In genomic region chr19:7294098-7294876, GRCm38 (mm10) we compare ENCODE assay signal across 8 mouse cellular contexts. TPM values are rescaled to one million over a fixed set of nuclear protein-coding genes. Genes with fewer than 3 reads are reported as not detected.
DNase-seq lines count a peak whose midpoint lies in the region; ATAC-seq and TF ChIP-seq lines count a peak whose summit lies in the region.

No protein-coding gene starts in this region.

- no peak for DNase-seq in gastrocnemius, adult 2 months
- no peak for DNase-seq in gastrocnemius, postnatal 10 days
- DNase-seq in lung, postnatal 25 days (ENCODE audit: low spot score): no peak
- DNase-seq in layer of hippocampus, adult 9-10 months (ENCODE audit: low spot score): no peak

- H3K27me3 ChIP-seq in lung, embryonic 16.5 days (ENCODE audit: control insufficient read depth, insufficient read depth, low read depth, low read length): no peaks in the 10 kb centered on the region
- no peaks in the 10 kb centered on the region for H3K27me3 ChIP-seq in intestine, postnatal 0 days (replicated peaks; ENCODE audit: control insufficient read depth, insufficient read depth, low read length)
- H3K27me3 ChIP-seq in stomach, embryonic 14.5 days (ENCODE audit: control insufficient read depth, insufficient read depth, low read length): no peaks in the 10 kb centered on the region
- H3K27me3 ChIP-seq in midbrain, embryonic 16.5 days (ENCODE audit: control insufficient read depth, insufficient read depth, low read depth, low read length): no peaks in the 10 kb centered on the region

- intact Hi-C loops in gastrocnemius, adult 2 months (cut with DNase I): no loop called here

- no peak for TF ChIP-seq CTCF in gastrocnemius, adult 2 months (IDR thresholded peaks at IDR 0.05)
- no peak for TF ChIP-seq CTCF in intestine, postnatal 0 days (IDR thresholded peaks at IDR 0.05; ENCODE audit: low read depth)

- peak overlapping the region; percentile 52 for H3K27ac ChIP-seq in gastrocnemius, adult 2 months
- H3K27ac ChIP-seq in lung, embryonic 16.5 days (ENCODE audit: low read length): peak overlapping the region; percentile 86
- H3K27ac ChIP-seq in intestine, postnatal 0 days (ENCODE audit: low read depth, low read length): peak overlapping the region; percentile 97
- H3K27ac ChIP-seq in stomach, embryonic 14.5 days (ENCODE audit: low read length): peak overlapping the region; percentile 81
- H3K27ac ChIP-seq in midbrain, embryonic 16.5 days (ENCODE audit: low read length): no peak overlapping the region

- no peaks in the 10 kb centered on the region for H3K9me3 ChIP-seq in lung, embryonic 16.5 days (ENCODE audit: control insufficient read depth, low read length)
- H3K9me3 ChIP-seq in intestine, postnatal 0 days (ENCODE audit: control insufficient read depth): no peaks in the 10 kb centered on the region
- H3K9me3 ChIP-seq in stomach, embryonic 14.5 days (ENCODE audit: control insufficient read depth, low read depth, low read length): no peaks in the 10 kb centered on the region
- H3K9me3 ChIP-seq in midbrain, embryonic 16.5 days (replicated peaks; ENCODE audit: control insufficient read depth, low read length, poor library complexity, severe bottlenecking): no peaks in the 10 kb centered on the region

- no peak overlapping the region for H3K9ac ChIP-seq in lung, embryonic 16.5 days (ENCODE audit: low read length)
- peak overlapping the region; percentile 51 for H3K9ac ChIP-seq in intestine, postnatal 0 days (ENCODE audit: low read depth, low read length)
- no peak overlapping the region for H3K9ac ChIP-seq in stomach, embryonic 14.5 days (replicated peaks; ENCODE audit: low read depth, low read length)
- no peak overlapping the region for H3K9ac ChIP-seq in midbrain, embryonic 16.5 days (ENCODE audit: low read depth, low read length)

- H3K4me3 ChIP-seq in gastrocnemius, adult 2 months: no peak overlapping the region; the same call in 1 of the 2 replicates
- no peak overlapping the region; the same call in 1 of the 2 replicates for H3K4me3 ChIP-seq in lung, embryonic 16.5 days (ENCODE audit: low read length)
- peak overlapping the region; percentile 28 for H3K4me3 ChIP-seq in intestine, postnatal 0 days (ENCODE audit: low read depth, low read length)
- H3K4me3 ChIP-seq in stomach, embryonic 14.5 days (ENCODE audit: low read depth, low read length): no peak overlapping the region
- H3K4me3 ChIP-seq in midbrain, embryonic 16.5 days (ENCODE audit: low read depth, low read length): no peak overlapping the region

- peaks cover 41% of the 10 kb centered on the region for H3K4me1 ChIP-seq in lung, embryonic 16.5 days (replicated peaks; ENCODE audit: control insufficient read depth, insufficient read depth, low read length)
- peaks cover 9% of the 10 kb centered on the region for H3K4me1 ChIP-seq in intestine, postnatal 0 days (replicated peaks; ENCODE audit: control insufficient read depth, insufficient read depth, low read length)
- H3K4me1 ChIP-seq in stomach, embryonic 14.5 days (ENCODE audit: control insufficient read depth, insufficient read depth, low read length): peaks cover 29% of the 10 kb centered on the region
- peaks cover 11% of the 10 kb centered on the region for H3K4me1 ChIP-seq in midbrain, embryonic 16.5 days (ENCODE audit: control insufficient read depth, insufficient read depth, low read length)

- 0 out of 2 replicates have a peak, but pooled peaks cover 2% of the 10 kb centered on the region for H3K36me3 ChIP-seq in lung, embryonic 16.5 days (ENCODE audit: control insufficient read depth, insufficient read depth, low read length)
- peaks cover 7% of the 10 kb centered on the region; the same call in 1 of the 2 replicates for H3K36me3 ChIP-seq in intestine, postnatal 0 days (ENCODE audit: control insufficient read depth, insufficient read depth)
- H3K36me3 ChIP-seq in stomach, embryonic 14.5 days (ENCODE audit: control insufficient read depth, insufficient read depth, low read length): peaks cover 3% of the 10 kb centered on the region
- no peaks in the 10 kb centered on the region for H3K36me3 ChIP-seq in midbrain, embryonic 16.5 days (ENCODE audit: control insufficient read depth, insufficient read depth, low read length)

- peak overlapping the region; percentile 45 for H3K4me2 ChIP-seq in lung, embryonic 16.5 days (ENCODE audit: low read depth, low read length)
- peak overlapping the region; percentile 73 for H3K4me2 ChIP-seq in intestine, postnatal 0 days (replicated peaks; ENCODE audit: low read depth)
- peak overlapping the region; percentile 31; the same call in 1 of the 2 replicates for H3K4me2 ChIP-seq in stomach, embryonic 14.5 days (replicated peaks; ENCODE audit: low read depth, low read length)
- H3K4me2 ChIP-seq in midbrain, embryonic 16.5 days (ENCODE audit: low read length): no peak overlapping the region

- no peak for ATAC-seq in lung, embryonic 16.5 days (ENCODE audit: low read depth)
- peak; percentile 39 for ATAC-seq in intestine, postnatal 0 days
- ATAC-seq in stomach, embryonic 14.5 days (ENCODE audit: insufficient number of reproducible peaks, insufficient read depth, low FRiP score, low read depth): no peak
- no peak; the same call in 1 of the 2 replicates for ATAC-seq in midbrain, embryonic 16.5 days

- 56% methylated on average over 8 of the region's 8 CpGs for WGBS in lung, embryonic 16.5 days
- WGBS in intestine, postnatal 0 days: 37% methylated on average over 8 of the region's 8 CpGs
- WGBS in stomach, embryonic 14.5 days: 53% methylated on average over 8 of the region's 8 CpGs
- 78% methylated on average over 8 of the region's 8 CpGs for WGBS in midbrain, embryonic 16.5 days

RNA-seq across cellular contexts. Expression of gene Rcor2, which starts 27.2 kb away (rescaled TPM):
- total RNA-seq in gastrocnemius, adult 2 months (2021): 1 to 10 TPM; 1.6 to 2.0 TPM
- total RNA-seq in gastrocnemius, postnatal 10 days (2021): 1 to 10 TPM; 8.2 to 9.1 TPM
- 5.9 and 8.5 TPM in 2 replicates for polyA plus RNA-seq in lung, embryonic 16.5 days (2015; fragmentation: Nextera tagmentation; extraction: Ambion mirVana)
- 1.5 and 2.2 TPM in 2 replicates for polyA plus RNA-seq in intestine, postnatal 0 days (2015; fragmentation: Nextera tagmentation; extraction: Ambion mirVana)
- 8.4 and 10.2 TPM in 2 replicates for polyA plus RNA-seq in stomach, embryonic 14.5 days (2014; fragmentation: Nextera tagmentation; extraction: Ambion mirVana)
- 17.9 and 20.1 TPM in 2 replicates for polyA plus RNA-seq in midbrain, embryonic 16.5 days (2015; fragmentation: Nextera tagmentation; extraction: Ambion mirVana)

RNA-seq across cellular contexts. Expression of gene Mark2, which starts 47.4 kb away (rescaled TPM):
- 10 to 100 TPM; 36.9 to 37.1 TPM for total RNA-seq in gastrocnemius, adult 2 months (2021)
- 10 to 100 TPM; 38.2 to 45.8 TPM for total RNA-seq in gastrocnemius, postnatal 10 days (2021)
- 33.4 and 35.0 TPM in 2 replicates for polyA plus RNA-seq in lung, embryonic 16.5 days (2015; fragmentation: Nextera tagmentation; extraction: Ambion mirVana)
- 39.6 and 46.4 TPM in 2 replicates for polyA plus RNA-seq in intestine, postnatal 0 days (2015; fragmentation: Nextera tagmentation; extraction: Ambion mirVana)
- 54.4 and 63.4 TPM in 2 replicates for polyA plus RNA-seq in stomach, embryonic 14.5 days (2014; fragmentation: Nextera tagmentation; extraction: Ambion mirVana)
- polyA plus RNA-seq in midbrain, embryonic 16.5 days (2015; fragmentation: Nextera tagmentation; extraction: Ambion mirVana): 42.2 and 43.8 TPM in 2 replicates

RNA-seq across cellular contexts. Expression of gene Naa40, which starts 53.3 kb away (rescaled TPM):
- total RNA-seq in gastrocnemius, adult 2 months (2021): 10 to 100 TPM in 1 of 2 experiments, 1 to 10 TPM in 1; 10.0 to 12.7 TPM
- total RNA-seq in gastrocnemius, postnatal 10 days (2021): 10 to 100 TPM; 12.5 to 15.9 TPM
- polyA plus RNA-seq in lung, embryonic 16.5 days (2015; fragmentation: Nextera tagmentation; extraction: Ambion mirVana): 54.3 and 56.1 TPM in 2 replicates
- 18.6 and 19.7 TPM in 2 replicates for polyA plus RNA-seq in intestine, postnatal 0 days (2015; fragmentation: Nextera tagmentation; extraction: Ambion mirVana)
- 59.4 and 59.6 TPM in 2 replicates for polyA plus RNA-seq in stomach, embryonic 14.5 days (2014; fragmentation: Nextera tagmentation; extraction: Ambion mirVana)
- 68.1 and 69.6 TPM in 2 replicates for polyA plus RNA-seq in midbrain, embryonic 16.5 days (2015; fragmentation: Nextera tagmentation; extraction: Ambion mirVana)
